Mouse (Mus musculus): Measurements from ENCODE around the gene Pah.

DNA sequence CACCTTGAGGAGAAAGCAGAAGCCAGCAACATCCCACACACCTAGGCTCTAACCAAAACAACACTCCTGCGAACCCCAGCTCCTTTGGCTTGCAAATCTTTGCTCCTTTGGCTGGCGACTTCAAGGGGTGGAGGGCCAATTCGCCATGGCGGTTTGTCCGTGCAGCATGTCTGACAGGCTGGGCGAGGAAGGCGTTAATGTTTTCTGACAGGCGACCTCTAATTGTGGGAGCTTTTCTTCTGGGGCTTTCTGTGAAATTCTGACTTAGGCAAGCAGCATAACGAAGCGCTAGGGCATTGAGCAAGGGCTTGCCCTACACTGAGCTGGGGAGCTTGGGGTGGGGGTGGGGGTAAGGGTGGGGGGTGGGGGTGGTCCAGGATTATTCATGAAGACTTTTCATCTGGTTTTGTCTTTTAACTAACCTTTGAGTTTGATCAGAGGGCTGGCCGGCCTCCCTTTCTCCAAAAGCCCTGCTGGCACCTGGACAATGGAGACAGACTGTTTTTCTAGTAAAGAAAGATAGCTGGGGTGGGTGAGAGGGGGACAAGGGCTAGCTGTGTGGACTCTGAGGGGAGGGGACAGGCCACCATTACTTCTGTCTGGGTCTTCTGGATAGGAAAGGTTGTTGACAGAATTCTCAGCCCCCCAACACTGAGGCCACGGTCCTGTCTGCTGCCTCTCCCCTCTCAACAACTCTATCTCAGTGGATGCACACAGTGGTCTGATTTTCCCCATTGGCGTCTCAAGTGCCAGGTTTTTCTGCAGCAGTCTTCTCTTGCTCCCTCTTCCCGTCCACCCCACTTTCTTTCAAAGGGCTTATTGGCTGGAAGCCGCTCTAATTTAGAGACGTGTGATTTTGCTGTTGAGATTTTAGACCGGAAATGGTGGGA lies 36.5 kb upstream of the Pah start:
- no peak for TF ChIP-seq CTCF (IDR thresholded peaks at IDR 0.05; ENCODE audit: extremely low read depth, insufficient read length, insufficient replicate concordance, low read depth, low read length)
- TF ChIP-seq POLR2A (IDR thresholded peaks at IDR 0.05; ENCODE audit: low read depth, low read length): no peak
